Mouse (Mus musculus): ENCODE measurements around the gene Ccl17.

GRCm38 (mm10) chr8:94778036-94778435 lies 32.2 kb upstream of the Ccl17 start:
- no peak for TF ChIP-seq CTCF (IDR thresholded peaks at IDR 0.05; ENCODE audit: borderline replicate concordance, extremely low read depth, insufficient read depth, insufficient read length)
- TF ChIP-seq POLR2A (IDR thresholded peaks at IDR 0.05; ENCODE audit: borderline replicate concordance, extremely low read depth, insufficient read depth, insufficient read length, poor library complexity, severe bottlenecking) = no peak
